Mouse (Mus musculus): ENCODE results near the gene Hoxa2. TPM values are rescaled to one million over a fixed set of nuclear protein-coding genes. Genes with fewer than 3 reads are reported as not detected.

Gene Hoxa2
- total and polyA plus RNA-seq, 3 experiments = 0.26 TPM; not detected in 2

- H3K79me2 ChIP-seq (replicated peaks; ENCODE audit: control insufficient read depth, extremely low read depth, insufficient read depth, poor library complexity, severe bottlenecking) = no peaks in the 10 kb centered on the region
- peaks cover 9% of the 10 kb centered on the region for H3K9me3 ChIP-seq (replicated peaks; ENCODE audit: low read length)
- H3K4me1 ChIP-seq (ENCODE audit: control insufficient read depth in 1 of 2, insufficient read depth in 2 of 2) = no peaks in the 10 kb centered on the region
- no peak for DNase-seq (ENCODE audit: extremely low read depth)
- H3K27me3 ChIP-seq (replicated peaks) = no peaks in the 10 kb centered on the region
- TF ChIP-seq NELFE (IDR thresholded peaks at IDR 0.05; ENCODE audit: low read depth, low read length) (no peak), ETS1 (conservative IDR thresholded peaks at IDR 0.05; ENCODE audit: low read depth, low read length) (no peak), ZC3H11A (IDR thresholded peaks at IDR 0.05; ENCODE audit: low read depth, low read length) (no peak), E2F4 (IDR thresholded peaks at IDR 0.05; ENCODE audit: insufficient replicate concordance, low read depth, low read length) (no peak), SMC3 (IDR thresholded peaks at IDR 0.05; ENCODE audit: low read depth, low read length) (no peak), IRF4 (IDR thresholded peaks at IDR 0.05; ENCODE audit: low read depth, low read length) (no peak), USF1 (IDR thresholded peaks at IDR 0.05; ENCODE audit: low read depth, low read length) (no peak), HCFC1 (IDR thresholded peaks at IDR 0.05; ENCODE audit: low read depth, low read length) (no peak), PAX5 (IDR thresholded peaks at IDR 0.05; ENCODE audit: low read length) (no peak), TBP (conservative IDR thresholded peaks at IDR 0.05; ENCODE audit: low read depth, low read length) (no peak), JUN (IDR thresholded peaks at IDR 0.05; ENCODE audit: insufficient read depth, low read depth, low read length) (no peak), POLR2A (IDR thresholded peaks at IDR 0.05; ENCODE audit: low read depth, low read length) (no peak), ELF1 (IDR thresholded peaks at IDR 0.05; ENCODE audit: low read depth, low read length) (no peak), BHLHE40 (IDR thresholded peaks at IDR 0.05; ENCODE audit: low read depth, low read length) (no peak), SIN3A (IDR thresholded peaks at IDR 0.05; ENCODE audit: low read length) (no peak), MEF2A (IDR thresholded peaks at IDR 0.05; ENCODE audit: borderline replicate concordance, low read depth, low read length) (no peak)
- no peak overlapping the region for H3K27ac ChIP-seq (ENCODE audit: insufficient read depth, low read depth)
- no peak overlapping the region for H3K9ac ChIP-seq (ENCODE audit: insufficient read depth, low read depth)
- no peak overlapping the region for H3K4me2 ChIP-seq (ENCODE audit: insufficient read depth, low read depth, poor library complexity, severe bottlenecking)
- in situ Hi-C loops (cut with MboI; ENCODE audit: low pct_ligation_motif_present, low pct_unique_long_range_greater_than_20kb, low sequenced_read_pairs) = no loop called here
- no peak overlapping the region for H3K4me3 ChIP-seq (replicated peaks in 1 of 3; ENCODE audit: low read depth in 2 of 3, low read length in 2 of 3, poor library complexity in 1 of 3)
- dilution Hi-C loops (cut with MboI; ENCODE audit: extremely low pct_ligation_motif_present, extremely low pct_unique_long_range_greater_than_20kb, low sequenced_read_pairs) = no loop called here
- peaks cover 3 to 21% of the 10 kb centered on the region in 2 experiments for H3K36me3 ChIP-seq (replicated peaks in 1 of 2; ENCODE audit: control insufficient read depth in 1 of 2, insufficient read depth in 1 of 2, low read length in 1 of 2)
These were observed 6.7 kb upstream of the Hoxa2 start for GRCm38 (mm10) chr6:52171331-52171730.

GRCm38 (mm10) chr6:52170898-52171223 lies 6.2 kb upstream of the Hoxa2 start:
- dilution Hi-C loops (cut with MboI; ENCODE audit: extremely low pct_ligation_motif_present, extremely low pct_unique_long_range_greater_than_20kb, low sequenced_read_pairs) (no loop called here), in situ Hi-C loops (cut with MboI; ENCODE audit: low pct_ligation_motif_present, low pct_unique_long_range_greater_than_20kb, low sequenced_read_pairs) (no loop called here)
- TF ChIP-seq TBP (conservative IDR thresholded peaks at IDR 0.05; ENCODE audit: low read depth, low read length) (no peak), MAZ (IDR thresholded peaks at IDR 0.05; ENCODE audit: low read depth, low read length) (no peak), CTCF (conservative IDR thresholded peaks at IDR 0.05 in 1 of 2, IDR thresholded peaks at IDR 0.05 in 1 of 2; ENCODE audit: low read depth in 2 of 2, low read length in 2 of 2) (no peak), TCF12 (IDR thresholded peaks at IDR 0.05; ENCODE audit: low read depth, low read length) (no peak), E2F4 (IDR thresholded peaks at IDR 0.05; ENCODE audit: insufficient replicate concordance, low read depth, low read length) (no peak), EP300 (IDR thresholded peaks at IDR 0.05; ENCODE audit: low read length) (no peak), GABPA (IDR thresholded peaks at IDR 0.05; ENCODE audit: insufficient replicate concordance, low read depth, low read length) (no peak), MXI1 (IDR thresholded peaks at IDR 0.05; ENCODE audit: low read depth, low read length) (no peak), NELFE (IDR thresholded peaks at IDR 0.05; ENCODE audit: low read depth, low read length) (no peak), ETS1 (conservative IDR thresholded peaks at IDR 0.05; ENCODE audit: low read depth, low read length) (no peak), HCFC1 (IDR thresholded peaks at IDR 0.05; ENCODE audit: low read depth, low read length) (no peak), KAT2A (IDR thresholded peaks at IDR 0.05; ENCODE audit: insufficient replicate concordance, low read length) (no peak), MAFK (IDR thresholded peaks at IDR 0.05; ENCODE audit: insufficient replicate concordance, low read length) (no peak), ELF1 (IDR thresholded peaks at IDR 0.05; ENCODE audit: low read depth, low read length) (no peak), USF1 (IDR thresholded peaks at IDR 0.05; ENCODE audit: low read depth, low read length) (no peak)
- DNase-seq (ENCODE audit: extremely low read depth) = no peak
- Histone ChIP-seq H3K79me2 (replicated peaks; ENCODE audit: control insufficient read depth, extremely low read depth, insufficient read depth, poor library complexity, severe bottlenecking) (no peaks in the 10 kb centered on the region), H3K36me3 (replicated peaks in 1 of 2; ENCODE audit: control insufficient read depth in 1 of 2, insufficient read depth in 1 of 2, low read length in 1 of 2) (peaks cover 3 to 23% of the 10 kb centered on the region in 2 experiments), H3K4me2 (ENCODE audit: insufficient read depth, low read depth, poor library complexity, severe bottlenecking) (no peak overlapping the region), H3K4me3 (replicated peaks in 1 of 3; ENCODE audit: low read depth in 2 of 3, low read length in 2 of 3, poor library complexity in 1 of 3) (no peak overlapping the region), H3K4me1 (ENCODE audit: control insufficient read depth in 1 of 2, insufficient read depth in 2 of 2) (no peaks in the 10 kb centered on the region), H3K27me3 (replicated peaks) (no peaks in the 10 kb centered on the region), H3K27ac (ENCODE audit: insufficient read depth, low read depth) (no peak overlapping the region), H3K9ac (ENCODE audit: insufficient read depth, low read depth) (no peak overlapping the region), H3K9me3 (replicated peaks; ENCODE audit: low read length) (peaks cover 9% of the 10 kb centered on the region)
